Mouse (Mus musculus): Measurements from ENCODE around the gene Dnmbp. TPM values are rescaled to one million over a fixed set of nuclear protein-coding genes. Genes with fewer than 3 reads are reported as not detected.

Gene Dnmbp
- polyA plus RNA-seq, 1 experiment from 2014 or later = 19.1 TPM

DNA sequence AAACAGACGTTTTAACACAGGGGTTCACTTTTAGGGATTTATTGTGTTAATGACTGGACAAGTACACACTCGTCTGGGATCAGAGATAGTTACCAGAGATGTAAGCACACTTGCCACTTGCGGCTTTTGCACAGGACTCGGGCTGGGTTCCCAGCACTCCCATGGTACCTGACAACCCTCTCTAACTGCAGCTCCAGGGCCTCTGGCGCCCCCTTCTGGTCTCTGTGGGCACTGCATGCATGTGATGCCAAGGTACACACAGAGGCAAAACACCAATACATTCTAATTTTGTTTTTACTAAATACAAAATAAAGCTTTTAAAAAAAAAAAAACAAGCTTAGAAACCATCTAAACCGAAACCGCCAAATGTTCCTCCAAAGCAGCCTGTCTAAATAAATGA, 58.4 kb downstream of the Dnmbp start:
- peaks cover 44% of the 10 kb centered on the region for H3K4me1 ChIP-seq
- H3K27ac ChIP-seq = no peak overlapping the region
- no peaks in the 10 kb centered on the region for H3K36me3 ChIP-seq (replicated peaks)
- H3K27me3 ChIP-seq = no peaks in the 10 kb centered on the region
- H3K4me3 ChIP-seq (replicated peaks) = no peak overlapping the region
- H3K4me2 ChIP-seq = no peak overlapping the region
- H3K9me3 ChIP-seq = peaks cover 3% of the 10 kb centered on the region; the same call in 1 of the 2 replicates
- ATAC-seq (ENCODE audit: low FRiP score) = no peak
- 86% methylated on average over 7 of the region's 7 CpGs for WGBS
- no peak overlapping the region for H3K9ac ChIP-seq

DNA sequence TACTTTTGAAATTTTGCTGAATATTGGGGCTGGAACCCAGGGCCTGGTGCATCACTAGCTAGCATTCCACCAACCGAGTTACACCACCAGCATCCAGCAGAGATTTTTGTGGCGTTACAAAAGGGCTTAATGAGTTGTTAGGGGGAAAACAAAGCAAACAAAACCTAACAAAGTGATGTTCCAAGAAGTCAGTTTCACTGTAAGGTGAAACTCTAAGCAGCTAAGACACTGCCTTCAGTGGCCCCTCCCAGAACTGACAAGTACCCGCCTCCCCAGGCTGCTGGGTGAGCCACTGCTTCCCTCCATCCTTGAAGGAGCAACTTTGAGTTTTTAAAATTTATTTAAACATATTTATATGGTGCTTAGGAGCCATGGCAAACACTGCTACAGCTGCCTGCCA, 59.6 kb downstream of the Dnmbp start:
- Histone ChIP-seq H3K9ac (no peak overlapping the region), H3K4me1 (peaks cover 55% of the 10 kb centered on the region), H3K4me2 (no peak overlapping the region)

DNA sequence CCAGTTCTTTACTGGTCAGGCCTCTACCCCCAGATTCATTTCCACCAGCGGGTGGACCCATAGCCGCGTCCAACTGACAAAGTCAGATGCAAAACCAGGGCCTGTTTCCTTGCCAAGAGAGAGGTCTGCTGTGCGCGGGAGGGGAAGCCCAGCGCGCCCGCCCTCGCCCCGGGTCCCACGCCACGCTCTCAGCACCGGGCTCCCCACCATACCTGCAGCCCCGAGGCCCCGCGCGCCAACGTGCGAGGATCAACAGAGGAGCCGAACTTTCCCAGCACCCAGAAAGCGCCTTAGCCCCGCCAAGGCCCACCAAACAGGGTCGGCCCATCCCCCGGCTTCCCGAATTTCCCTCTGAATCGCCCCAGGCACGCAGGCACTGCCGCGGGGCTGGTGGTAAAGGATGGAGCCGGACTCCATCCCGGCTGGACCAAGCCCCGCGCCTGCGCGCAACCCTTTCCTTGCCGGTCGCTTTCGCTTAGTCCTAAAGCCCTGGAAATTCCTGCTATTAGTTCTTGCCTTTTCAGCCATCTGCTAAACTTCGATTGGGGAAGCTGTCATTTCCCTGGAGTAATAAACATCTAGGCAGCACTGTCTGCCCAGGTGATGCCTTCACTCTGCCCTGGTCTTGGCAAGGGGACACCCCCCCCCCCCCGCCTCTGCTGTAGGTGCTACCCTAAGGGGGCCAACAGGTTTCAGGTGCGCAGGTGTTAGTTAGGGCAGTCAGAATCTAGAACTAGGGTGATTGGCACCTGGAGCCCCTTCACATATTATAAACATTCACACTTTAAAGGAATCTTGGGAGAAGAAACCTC, 60.4 kb downstream of the Dnmbp start:
- H3K27ac ChIP-seq = peak overlapping the region; percentile 95
- H3K9ac ChIP-seq = peak overlapping the region; percentile 87
- peaks cover 3% of the 10 kb centered on the region; the same call in 1 of the 2 replicates for H3K9me3 ChIP-seq
- no peaks in the 10 kb centered on the region for H3K27me3 ChIP-seq
- peaks cover 4% of the 10 kb centered on the region for H3K36me3 ChIP-seq (replicated peaks)
- H3K4me2 ChIP-seq = peak overlapping the region; percentile 65
- peak; percentile 89 for ATAC-seq (ENCODE audit: low FRiP score)
- H3K4me1 ChIP-seq = peaks cover 55% of the 10 kb centered on the region
- WGBS = 2% methylated on average over 41 of the region's 41 CpGs
- H3K4me3 ChIP-seq (replicated peaks) = peak overlapping the region; percentile 70

More for the DNA sequence above, 59.6 kb downstream of the Dnmbp start:
- Histone ChIP-seq H3K4me3 (replicated peaks) (no peak overlapping the region), H3K36me3 (replicated peaks) (no peaks in the 10 kb centered on the region), H3K27me3 (no peaks in the 10 kb centered on the region), H3K9me3 (peaks cover 3% of the 10 kb centered on the region; the same call in 1 of the 2 replicates), H3K27ac (no peak overlapping the region)
- ATAC-seq (ENCODE audit: low FRiP score) = no peak
- 9% methylated on average over 3 of the region's 3 CpGs for WGBS

- H3K36me3 ChIP-seq (replicated peaks) = peaks cover 16% of the 10 kb centered on the region
- H3K27ac ChIP-seq = peak overlapping the region; percentile 95
- peak overlapping the region; percentile 87 for H3K9ac ChIP-seq
- peak overlapping the region; percentile 70 for H3K4me3 ChIP-seq (replicated peaks)
- no peak for ATAC-seq (ENCODE audit: low FRiP score)
- peaks cover 3% of the 10 kb centered on the region; the same call in 1 of the 2 replicates for H3K9me3 ChIP-seq
- H3K4me2 ChIP-seq = peak overlapping the region; percentile 65
- 4% methylated on average over 17 of the region's 17 CpGs for WGBS
- H3K27me3 ChIP-seq = no peaks in the 10 kb centered on the region
- peaks cover 53% of the 10 kb centered on the region for H3K4me1 ChIP-seq
Measured at GRCm38 (mm10) chr19:43878111-43879092, 61.6 kb downstream of the Dnmbp start.

DNA sequence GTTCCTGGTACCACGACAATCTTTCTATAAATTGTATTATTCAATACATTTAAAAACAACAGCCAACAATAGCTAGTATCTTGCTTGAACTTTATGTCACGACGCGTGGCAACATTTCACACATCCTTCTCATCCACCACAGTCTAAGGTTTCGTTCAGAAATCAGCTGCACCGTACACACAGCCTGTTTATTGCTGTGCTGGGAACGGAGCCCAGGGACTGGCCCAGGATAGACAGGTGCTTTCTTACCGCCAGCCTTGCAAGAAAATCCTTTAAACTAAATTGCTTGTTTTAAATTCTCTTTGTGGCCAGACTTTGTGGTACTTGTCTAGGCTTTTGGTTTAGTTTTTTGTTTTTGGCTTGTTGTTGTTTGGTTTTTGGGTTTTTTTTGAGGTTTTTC, 62.6 kb downstream of the Dnmbp start:
- H3K4me1 ChIP-seq = peaks cover 45% of the 10 kb centered on the region
- peaks cover 3% of the 10 kb centered on the region; the same call in 1 of the 2 replicates for H3K9me3 ChIP-seq
- no peak overlapping the region for H3K27ac ChIP-seq
- H3K4me2 ChIP-seq = peak overlapping the region; percentile 21; the same call in 1 of the 2 replicates
- H3K36me3 ChIP-seq (replicated peaks) = peaks cover 26% of the 10 kb centered on the region
- no peak overlapping the region for H3K9ac ChIP-seq
- H3K4me3 ChIP-seq (replicated peaks) = no peak overlapping the region
- 81% methylated on average over 8 of the region's 8 CpGs for WGBS
- H3K27me3 ChIP-seq = no peaks in the 10 kb centered on the region
- ATAC-seq (ENCODE audit: low FRiP score) = no peak

DNA sequence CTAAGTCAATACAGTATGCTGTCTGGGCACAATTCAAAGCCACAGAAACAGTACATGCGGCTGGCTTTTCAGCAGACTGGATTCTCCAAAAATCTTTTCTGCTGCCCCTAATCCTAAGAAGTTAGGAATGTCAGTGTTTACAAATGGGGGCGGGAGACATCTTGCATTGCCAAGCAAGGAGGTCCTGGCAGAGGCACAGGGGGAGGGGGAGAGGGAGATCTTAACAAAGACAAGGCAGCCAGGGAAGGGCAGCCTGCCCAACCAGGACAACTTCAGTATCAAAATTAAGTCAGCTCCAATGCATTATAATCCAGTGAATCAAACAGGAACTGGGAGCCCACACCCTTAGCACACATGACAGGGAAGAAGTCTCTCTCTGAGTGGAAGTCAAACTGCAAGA, 64.0 kb downstream of the Dnmbp start:
- no peak for ATAC-seq (ENCODE audit: low FRiP score)
- Histone ChIP-seq H3K4me3 (replicated peaks) (no peak overlapping the region), H3K9me3 (no peaks in the 10 kb centered on the region), H3K9ac (no peak overlapping the region), H3K4me2 (peak overlapping the region; percentile 4), H3K36me3 (replicated peaks) (peaks cover 40% of the 10 kb centered on the region), H3K27me3 (no peaks in the 10 kb centered on the region), H3K4me1 (peaks cover 45% of the 10 kb centered on the region), H3K27ac (no peak overlapping the region)
- WGBS = 17% methylated on average over 2 of the region's 2 CpGs

- 94% methylated on average over 11 of the region's 11 CpGs for WGBS
- H3K4me3 ChIP-seq (replicated peaks) = no peak overlapping the region
- H3K36me3 ChIP-seq (replicated peaks) = peaks cover 56% of the 10 kb centered on the region
- no peak overlapping the region for H3K4me2 ChIP-seq
- H3K27me3 ChIP-seq = no peaks in the 10 kb centered on the region
- H3K9ac ChIP-seq = no peak overlapping the region
- no peaks in the 10 kb centered on the region for H3K9me3 ChIP-seq
- H3K4me1 ChIP-seq = peaks cover 38% of the 10 kb centered on the region
- no peak for ATAC-seq (ENCODE audit: low FRiP score)
- H3K27ac ChIP-seq = no peak overlapping the region
Measured at GRCm38 (mm10) chr19:43874351-43874750, 65.6 kb downstream of the Dnmbp start.

- ATAC-seq (ENCODE audit: low FRiP score) = no peak
- Histone ChIP-seq H3K27me3 (no peaks in the 10 kb centered on the region), H3K4me3 (replicated peaks) (no peak overlapping the region), H3K4me2 (no peak overlapping the region), H3K9me3 (no peaks in the 10 kb centered on the region), H3K36me3 (replicated peaks) (peaks cover 95% of the 10 kb centered on the region), H3K4me1 (no peaks in the 10 kb centered on the region), H3K9ac (no peak overlapping the region), H3K27ac (no peak overlapping the region)
- 92% methylated on average over 4 of the region's 4 CpGs for WGBS
Measured at GRCm38 (mm10) chr19:43870418-43870817, 69.6 kb downstream of the Dnmbp start.

DNA sequence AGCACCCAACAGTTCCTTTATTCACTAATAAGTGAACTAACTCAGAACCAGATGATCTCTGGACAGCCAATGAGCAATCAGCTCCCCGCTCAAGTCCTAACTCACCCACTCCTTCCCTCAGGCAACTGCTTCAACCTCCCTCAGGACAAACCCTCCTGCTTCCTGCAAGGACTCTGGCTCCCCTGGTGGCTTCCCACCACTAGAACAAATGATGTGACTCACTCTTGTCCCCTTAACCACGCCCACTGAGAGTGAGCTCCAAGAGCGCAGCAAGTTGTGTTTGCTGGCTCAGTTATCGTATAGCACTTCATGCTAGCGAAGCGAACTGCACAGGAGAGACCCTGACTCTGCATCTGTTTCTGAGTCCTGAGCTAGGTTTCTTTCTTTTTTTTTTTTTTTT, 82.6 kb downstream of the Dnmbp start:
- no peaks in the 10 kb centered on the region for H3K27me3 ChIP-seq
- H3K27ac ChIP-seq = no peak overlapping the region
- peaks cover 91% of the 10 kb centered on the region for H3K36me3 ChIP-seq (replicated peaks)
- no peaks in the 10 kb centered on the region for H3K4me1 ChIP-seq
- no peak for ATAC-seq (ENCODE audit: low FRiP score)
- WGBS = 85% methylated on average over 6 of the region's 6 CpGs
- H3K9ac ChIP-seq = no peak overlapping the region
- no peak overlapping the region for H3K4me2 ChIP-seq
- 0 out of 2 replicates have a peak, but pooled peaks cover 8% of the 10 kb centered on the region for H3K9me3 ChIP-seq
- no peak overlapping the region for H3K4me3 ChIP-seq (replicated peaks)

- Histone ChIP-seq H3K27me3 (no peaks in the 10 kb centered on the region), H3K9me3 (no peaks in the 10 kb centered on the region), H3K27ac (no peak overlapping the region), H3K4me3 (replicated peaks) (no peak overlapping the region), H3K4me2 (no peak overlapping the region), H3K36me3 (replicated peaks) (peaks cover 91% of the 10 kb centered on the region), H3K9ac (no peak overlapping the region), H3K4me1 (no peaks in the 10 kb centered on the region)
- 74% methylated on average over 7 of the region's 7 CpGs for WGBS
- ATAC-seq (ENCODE audit: low FRiP score) = no peak
Measured at GRCm38 (mm10) chr19:43852837-43853545, 87.0 kb downstream of the Dnmbp start.

GRCm38 (mm10) chr19:43851996-43852630, 87.9 kb downstream of the Dnmbp start:
- no peaks in the 10 kb centered on the region for H3K27me3 ChIP-seq
- H3K27ac ChIP-seq = no peak overlapping the region
- H3K36me3 ChIP-seq (replicated peaks) = peaks cover 95% of the 10 kb centered on the region
- no peak overlapping the region for H3K4me3 ChIP-seq (replicated peaks)
- no peaks in the 10 kb centered on the region for H3K4me1 ChIP-seq
- H3K9me3 ChIP-seq = no peaks in the 10 kb centered on the region
- ATAC-seq (ENCODE audit: low FRiP score) = no peak
- 89% methylated on average over 21 of the region's 21 CpGs for WGBS
- H3K4me2 ChIP-seq = no peak overlapping the region
- H3K9ac ChIP-seq = no peak overlapping the region
